Mouse (Mus musculus): ENCODE data around the gene Usp22. TPM values are rescaled to one million over a fixed set of nuclear protein-coding genes. Genes with fewer than 3 reads are reported as not detected.
A peak's percentile ranks its signal among the peaks of the same experiment; 100 is the strongest.
"Not testable (repeated sequence)": the region's sequence is repeated elsewhere in the genome, so short reads cannot be mapped to it uniquely, and the experiment has no call there.

The Usp22 gene
- polyA plus RNA-seq, 3 experiments from 2014 or later: 6.9 to 14.7 (median 9.7) TPM

- no peak for ATAC-seq
These were observed 31.8 kb downstream of the Usp22 start for GRCm38 (mm10) chr11:61142941-61143530.

GRCm38 (mm10) chr11:61142262-61142661, 32.6 kb downstream of the Usp22 start:
- ATAC-seq: peak; percentile 88

GRCm38 (mm10) chr11:61141693-61142092, 33.2 kb downstream of the Usp22 start:
- no peak for ATAC-seq

- no peak for ATAC-seq
These were observed 41.9 kb downstream of the Usp22 start for GRCm38 (mm10) chr11:61132943-61133342.

GRCm38 (mm10) chr11:61130646-61131045, 44.2 kb downstream of the Usp22 start:
- not testable (repeated sequence) for ATAC-seq

GRCm38 (mm10) chr11:61129305-61129704, 45.5 kb downstream of the Usp22 start:
- ATAC-seq: no peak

- no peak for ATAC-seq
These were observed 47.3 kb downstream of the Usp22 start for GRCm38 (mm10) chr11:61127421-61128055.

- ATAC-seq: no peak
These were observed 48.1 kb downstream of the Usp22 start, which contains the start of gene Tnfrsf13b for GRCm38 (mm10) chr11:61126606-61127355. Tnfrsf13b (plus strand) TSS chr11:61126755.

- no peak for ATAC-seq
These were observed 48.9 kb downstream of the Usp22 start for GRCm38 (mm10) chr11:61125970-61126369.

- no peak for ATAC-seq
These were observed 51.0 kb downstream of the Usp22 start for GRCm38 (mm10) chr11:61123886-61124285.

GRCm38 (mm10) chr11:61122769-61123288, 52.0 kb downstream of the Usp22 start:
- no peak for ATAC-seq

- no peak for ATAC-seq
These were observed 52.5 kb downstream of the Usp22 start for GRCm38 (mm10) chr11:61122283-61122768.

GRCm38 (mm10) chr11:61119996-61120583, 54.8 kb downstream of the Usp22 start:
- ATAC-seq: no peak

GRCm38 (mm10) chr11:61116226-61116625, 58.6 kb downstream of the Usp22 start:
- no peak for ATAC-seq

GRCm38 (mm10) chr11:61112323-61112995, 62.4 kb downstream of the Usp22 start:
- ATAC-seq: no peak

- ATAC-seq: no peak
These were observed 63.4 kb downstream of the Usp22 start for GRCm38 (mm10) chr11:61111472-61111871.

- ATAC-seq: no peak
These were observed 63.9 kb downstream of the Usp22 start for GRCm38 (mm10) chr11:61110928-61111327.

- no peak for ATAC-seq
These were observed 64.7 kb downstream of the Usp22 start for GRCm38 (mm10) chr11:61110113-61110512.

- no peak for ATAC-seq
These were observed 65.1 kb downstream of the Usp22 start for GRCm38 (mm10) chr11:61109707-61110106.

GRCm38 (mm10) chr11:61108911-61109361, 65.9 kb downstream of the Usp22 start:
- no peak for ATAC-seq

GRCm38 (mm10) chr11:61104241-61104901, 70.5 kb downstream of the Usp22 start:
- peak; percentile 54 for ATAC-seq
